Mouse (Mus musculus): Measurements from ENCODE around the gene Tlr13.

DNA sequence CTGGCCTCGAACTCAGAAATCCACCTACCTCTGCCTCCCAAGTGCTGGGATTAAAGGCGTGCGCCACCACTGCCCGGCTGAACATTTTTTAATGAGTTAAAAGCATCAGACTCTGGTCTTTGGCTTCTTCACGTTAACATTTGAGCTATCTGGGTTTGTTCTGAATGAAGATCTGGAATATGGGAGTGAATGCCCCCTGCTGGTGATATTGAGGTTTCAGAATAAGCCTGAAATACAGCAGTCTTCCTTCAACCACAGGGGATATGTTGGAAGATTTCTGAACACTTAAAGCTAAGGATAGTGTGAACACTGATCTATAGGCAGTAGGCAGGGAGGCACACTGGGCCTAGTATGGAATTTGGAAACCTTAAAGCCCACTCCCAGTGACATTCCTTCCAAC lies 55.9 kb downstream of the Tlr13 start:
- TF ChIP-seq GATA1 (IDR thresholded peaks at IDR 0.05; ENCODE audit: low read length) = no peak
- TF ChIP-seq TAL1 (IDR thresholded peaks at IDR 0.05; ENCODE audit: low read length) = no peak
